39 mouse cellular contexts compared by ENCODE assay signal in genomic region chr19:7569650-7570049, GRCm38 (mm10). TPM values are rescaled to one million over a fixed set of nuclear protein-coding genes. Genes with fewer than 3 reads are reported as not detected.
A peak's percentile ranks its signal among the peaks of the same experiment; 100 is the strongest.
DNase-seq lines count a peak whose midpoint lies in the region; ATAC-seq lines count a peak whose summit lies in the region.
"Had no signal": no experiment of that assay in that cellular context is flagged by ENCODE, and none has a peak within 500 bp of the region (broad histone marks: within the 10 kb centered on the region; RNA-seq: fewer than 3 reads in every experiment).

No protein-coding gene starts in this region.

- ATAC-seq in CD4-positive, CD25-positive, alpha-beta regulatory T cell, adult 4 months: peak; percentile 60
- ATAC-seq in kidney, embryonic 15.5 days (replicated peaks; ENCODE audit: low FRiP score): no peak
- ATAC-seq in forebrain, embryonic 13.5 days: no peak
- ATAC-seq: forebrain, embryonic 14.5 days had no signal

- peak; percentile 78 for DNase-seq in 416B (ENCODE audit: low read depth)
- peak; percentile 52 for DNase-seq in fibroblast of lung, adult 2 months (ENCODE audit: low read depth)
- no peak for DNase-seq in heart, postnatal 25 days (ENCODE audit: low spot score)
- no peak for DNase-seq in heart, postnatal 36 days
- DNase-seq: adrenal gland, postnatal 14 days; cerebellum, adult 11 months; cerebellum, postnatal 14 days; gastrocnemius, adult 2 months; heart, adult 2 months; kidney, adult 18-20 months; kidney, postnatal 4 days; liver; lung, adult 2 months; lung, postnatal 10 days; midbrain, embryonic 14.5 days; right cerebral cortex, adult 18-20 months; right cerebral cortex, postnatal 4 days; thymus, adult 2 months; thymus, postnatal 36 days had no signal

- WGBS in kidney, embryonic 15.5 days: 81% methylated on average over 5 of the region's 5 CpGs
- 93% methylated on average over 5 of the region's 5 CpGs for WGBS in forebrain, embryonic 13.5 days

- H3K4me3 ChIP-seq in kidney, embryonic 15.5 days (replicated peaks): no peak overlapping the region
- H3K4me3 ChIP-seq in forebrain, embryonic 13.5 days: no peak overlapping the region
- H3K4me3 ChIP-seq: gastrocnemius, adult 2 months; heart, adult 2 months; heart, embryonic 12.5 days; hindbrain, embryonic 10.5 days; hindbrain, embryonic 15.5 days; neural tube, embryonic 12.5 days had no signal

- no peaks in the 10 kb centered on the region for H3K9me3 ChIP-seq in kidney, embryonic 15.5 days (replicated peaks)
- H3K9me3 ChIP-seq in forebrain, embryonic 13.5 days (replicated peaks): no peaks in the 10 kb centered on the region
- H3K9me3 ChIP-seq: heart, embryonic 12.5 days; hindbrain, embryonic 10.5 days; hindbrain, embryonic 15.5 days; neural tube, embryonic 12.5 days had no signal

- no peaks in the 10 kb centered on the region for H3K27me3 ChIP-seq in kidney, embryonic 15.5 days
- no peaks in the 10 kb centered on the region for H3K27me3 ChIP-seq in forebrain, embryonic 13.5 days
- H3K27me3 ChIP-seq: CH12.LX; heart, embryonic 12.5 days; hindbrain, embryonic 15.5 days; neural tube, embryonic 12.5 days had no signal

- H3K9ac ChIP-seq in kidney, embryonic 15.5 days: no peak overlapping the region
- no peak overlapping the region for H3K9ac ChIP-seq in forebrain, embryonic 13.5 days
- H3K9ac ChIP-seq: heart, embryonic 12.5 days; hindbrain, embryonic 15.5 days; liver, embryonic 14.5 days; neural tube, embryonic 12.5 days had no signal

- H3K27ac ChIP-seq in kidney, embryonic 15.5 days: no peak overlapping the region
- no peak overlapping the region for H3K27ac ChIP-seq in forebrain, embryonic 13.5 days
- H3K27ac ChIP-seq: heart, adult 2 months; hindbrain, embryonic 10.5 days; hindbrain, embryonic 15.5 days; liver, embryonic 14.5 days; macrophage; neural tube, embryonic 12.5 days had no signal

- intact Hi-C loops in heart, postnatal 25 days (cut with DNase I): no loop called here
- intact Hi-C loops in heart, postnatal 36 days (cut with DNase I): no loop called here

- H3K4me1 ChIP-seq in kidney, embryonic 15.5 days: peaks cover 8% of the 10 kb centered on the region
- H3K4me1 ChIP-seq in forebrain, embryonic 13.5 days: no peaks in the 10 kb centered on the region
- H3K4me1 ChIP-seq: hindbrain, embryonic 15.5 days had no signal

- H3K4me2 ChIP-seq in kidney, embryonic 15.5 days: no peak overlapping the region
- no peak overlapping the region for H3K4me2 ChIP-seq in forebrain, embryonic 13.5 days
- H3K4me2 ChIP-seq: heart, embryonic 12.5 days; hindbrain, embryonic 15.5 days; neural tube, embryonic 12.5 days had no signal

- H3K36me3 ChIP-seq in kidney, embryonic 15.5 days: no peaks in the 10 kb centered on the region
- no peaks in the 10 kb centered on the region for H3K36me3 ChIP-seq in forebrain, embryonic 13.5 days (ENCODE audit: poor library complexity, severe bottlenecking)
- H3K36me3 ChIP-seq: heart, embryonic 12.5 days; hindbrain, embryonic 10.5 days; hindbrain, embryonic 15.5 days; neural tube, embryonic 12.5 days had no signal

RNA-seq across cellular contexts. Expression of gene Pla2g16, which starts 12.4 kb away (rescaled TPM):
- polyA plus RNA-seq in CD4-positive, CD25-positive, alpha-beta regulatory T cell, adult 4 months (2017; shearing (Covaris generic)): 10 to 100 TPM; 77.8 to 93.3 TPM
- total RNA-seq in heart, postnatal 25 days (2021): 100 to 1,000 TPM; 122 TPM
- total RNA-seq in heart, postnatal 36 days (2021): 100 to 1,000 TPM; 118 to 137 TPM
- 8.8 and 9.2 TPM in 2 replicates for polyA plus RNA-seq in kidney, embryonic 15.5 days (2015; fragmentation: Nextera tagmentation; extraction: Ambion mirVana)
- polyA plus RNA-seq in forebrain, embryonic 13.5 days (2015; fragmentation: Nextera tagmentation; extraction: Ambion mirVana): 5.8 and 6.6 TPM in 2 replicates

RNA-seq across cellular contexts. Expression of gene Lgals12, which starts 37.3 kb away (rescaled TPM):
- polyA plus RNA-seq in CD4-positive, CD25-positive, alpha-beta regulatory T cell, adult 4 months (2017; shearing (Covaris generic)): not detected
- under 1 TPM; 0.31 to 0.92 TPM for total RNA-seq in heart, postnatal 25 days (2021)
- total RNA-seq in heart, postnatal 36 days (2021): under 1 TPM in 1 of 2 experiments, not detected in 1; 0.78 TPM
- 1.3 and 2.1 TPM in 2 replicates for polyA plus RNA-seq in kidney, embryonic 15.5 days (2015; fragmentation: Nextera tagmentation; extraction: Ambion mirVana)
- 0.13 and 0.16 TPM in 2 replicates for polyA plus RNA-seq in forebrain, embryonic 13.5 days (2015; fragmentation: Nextera tagmentation; extraction: Ambion mirVana)
- total RNA-seq: CH12.LX; monocyte, adult 5-6 weeks had no signal
- polyA plus RNA-seq: hindbrain, embryonic 10.5 days; macrophage; neural tube, embryonic 12.5 days had no signal

RNA-seq across cellular contexts. Expression of gene Hrasls5, which starts 42.7 kb away (rescaled TPM):
- polyA plus RNA-seq in CD4-positive, CD25-positive, alpha-beta regulatory T cell, adult 4 months (2017; shearing (Covaris generic)): not detected
- total RNA-seq in heart, postnatal 25 days (2021): under 1 TPM in 1 of 2 experiments, not detected in 1; 0.26 TPM
- not detected for total RNA-seq in heart, postnatal 36 days (2021)
- not detected in 2 replicates for polyA plus RNA-seq in kidney, embryonic 15.5 days (2015; fragmentation: Nextera tagmentation; extraction: Ambion mirVana)
- polyA plus RNA-seq in forebrain, embryonic 13.5 days (2015; fragmentation: Nextera tagmentation; extraction: Ambion mirVana): not detected in 2 replicates
- total RNA-seq: CH12.LX; ES-E14; gastrocnemius, adult 2 months; gastrocnemius, postnatal 4 days; heart, adult 2 months; left cerebral cortex, adult 18-20 months; left cerebral cortex, postnatal 14 days had no signal
- polyA plus RNA-seq: forebrain, embryonic 14.5 days; heart, embryonic 12.5 days; heart, postnatal 0 days; hindbrain, embryonic 10.5 days; hindbrain, embryonic 15.5 days; intestine, embryonic 14.5 days; kidney, embryonic 16.5 days; limb, embryonic 11.5 days; macrophage; midbrain, embryonic 14.5 days; neural tube, embryonic 12.5 days had no signal

Comparison
In these comparisons a context has a peak if more than half of its experiments do, and no peak if none do; other contexts are left out.
1. DNase-seq: peak in 416B (single experiment) and fibroblast of lung, adult 2 months (single experiment); none in heart, postnatal 25 days (single experiment) and heart, postnatal 36 days (0 of 2).